Mouse (Mus musculus) lung, adult 10 weeks (tissue): ENCODE results near the gene Gpx4. TPM values are rescaled to one million over a fixed set of nuclear protein-coding genes. Genes with fewer than 3 reads are reported as not detected.

Experiments
- polyA plus RNA-seq: library from polyadenylated mRNA; stranded (reverse); fragments of 350-450 nt; fragmentation: Illumina TruSeq; extraction: RNeasy Lipid Tissue Mini Kit (QIAGEN cat#74804); gene quantifications from one replicate; pipeline ENCODE4 v1.2.3, GENCODE M21; 2014; ENCODE audit warnings: low read depth, low replicate concordance; ENCODE audit not compliant: insufficient read depth

Gene Gpx4
- polyA plus RNA-seq = 1,013 TPM

GRCm38 (mm10) chr10:80047041-80047565 lies at the start of gene Gpx4:
TSS of gene Gpx4 (plus strand) at chr10:80047166.

GRCm38 (mm10) chr10:80016511-80016910 lies 30.5 kb upstream of the Gpx4 start, which contains the start of gene Arhgap45:
TSS of gene Arhgap45 (plus strand) at chr10:80016653.

GRCm38 (mm10) chr10:80039559-80039979 lies 7.4 kb upstream of the Gpx4 start, which contains the start of gene Polr2e:
TSS of gene Polr2e (minus strand) at chr10:80039795.

GRCm38 (mm10) chr10:80105460-80105859 lies 58.5 kb downstream of the Gpx4 start, which contains the start of gene Sbno2:
TSS of gene Sbno2 (minus strand) at chr10:80105571.

Other genes starting within 250 kb of the Gpx4 start
- gene Misp, start 226.2 kb upstream of the Gpx4 start, polyA plus RNA-seq = 3.5 TPM
- 81.3 TPM for gene Ptbp1, start 192.7 kb upstream of the Gpx4 start, polyA plus RNA-seq
- gene Prtn3, start 172.7 kb upstream of the Gpx4 start, polyA plus RNA-seq = 2.2 TPM
- 3.4 TPM for gene Plppr3, start 172.5 kb upstream of the Gpx4 start, polyA plus RNA-seq
- gene Elane, start 160.9 kb upstream of the Gpx4 start, polyA plus RNA-seq = not detected
- 873 TPM for gene Cfd, start 156.3 kb upstream of the Gpx4 start, polyA plus RNA-seq
- 12.4 TPM for gene Med16, start 138.2 kb upstream of the Gpx4 start, polyA plus RNA-seq
- gene Gm26602, start 136.3 kb upstream of the Gpx4 start, polyA plus RNA-seq = not detected
- 3.0 TPM for gene Kiss1r, start 130.2 kb upstream of the Gpx4 start, polyA plus RNA-seq
- gene R3hdm4, start 126.0 kb upstream of the Gpx4 start, polyA plus RNA-seq = 59.6 TPM
- 2.2 TPM for gene Arid3a, start 120.1 kb upstream of the Gpx4 start, polyA plus RNA-seq
- gene Wdr18, start 87.0 kb upstream of the Gpx4 start, polyA plus RNA-seq = 25.0 TPM
- not detected for gene Grin3b, start 76.5 kb upstream of the Gpx4 start, polyA plus RNA-seq
- gene Tmem259, start 62.8 kb upstream of the Gpx4 start, polyA plus RNA-seq = 67.1 TPM
- gene Cnn2, start 58.6 kb upstream of the Gpx4 start, polyA plus RNA-seq = 208 TPM
- gene Abca7, start 50.7 kb upstream of the Gpx4 start, polyA plus RNA-seq = 7.0 TPM
- 36.5 TPM for gene Arhgap45, start 30.5 kb upstream of the Gpx4 start, polyA plus RNA-seq
- 120 TPM for gene Polr2e, start 7.4 kb upstream of the Gpx4 start, polyA plus RNA-seq
- gene Sbno2, start 58.4 kb downstream of the Gpx4 start, polyA plus RNA-seq = 13.9 TPM
- 98.1 TPM for gene Stk11, start 68.6 kb downstream of the Gpx4 start, polyA plus RNA-seq
- 267 TPM for gene Atp5d, start 91.5 kb downstream of the Gpx4 start, polyA plus RNA-seq
- 6.8 TPM for gene Cbarp, start 93.7 kb downstream of the Gpx4 start, polyA plus RNA-seq
- gene Midn, start 101.1 kb downstream of the Gpx4 start, polyA plus RNA-seq = 24.9 TPM
- gene Cirbp, start 118.8 kb downstream of the Gpx4 start, polyA plus RNA-seq = 84.5 TPM
- 27.6 TPM for gene 1600002K03Rik, start 125.8 kb downstream of the Gpx4 start, polyA plus RNA-seq
- 1.1 TPM for gene Efna2, start 132.3 kb downstream of the Gpx4 start, polyA plus RNA-seq
- gene Mum1, start 179.3 kb downstream of the Gpx4 start, polyA plus RNA-seq = 23.2 TPM
- gene Ndufs7, start 202.0 kb downstream of the Gpx4 start, polyA plus RNA-seq = 159 TPM
- 15.2 TPM for gene Gamt, start 213.8 kb downstream of the Gpx4 start, polyA plus RNA-seq
- gene Dazap1, start 214.3 kb downstream of the Gpx4 start, polyA plus RNA-seq = 33.6 TPM
- gene Rps15, start 245.3 kb downstream of the Gpx4 start, polyA plus RNA-seq = 3,529 TPM
- 0.46 TPM for gene Apc2, start 248.8 kb downstream of the Gpx4 start, polyA plus RNA-seq